Mouse (Mus musculus) testis, adult 2 months (tissue): ENCODE measurements around the gene Gripap1.
"Not testable (repeated sequence)": the region's sequence is repeated elsewhere in the genome, so short reads cannot be mapped to it uniquely, and the experiment has no call there.

Source experiments
- CTCF ChIP-seq: fragments of 200-500 bp; IDR thresholded peaks from 2 replicates; pipeline ENCODE4 v1.5.1; 2012; ENCODE audit warnings: low read depth, mild to moderate bottlenecking, inconsistent platforms, low read length, moderate library complexity; ENCODE audit not compliant: control insufficient read depth, insufficient read depth, insufficient replicate concordance
- POLR2A ChIP-seq: fragments of 200-500 bp; IDR thresholded peaks from 2 replicates; pipeline ENCODE4 v1.6.1; 2012; ENCODE audit warnings: low read depth, mild to moderate bottlenecking, inconsistent platforms, low read length, moderate library complexity; ENCODE audit not compliant: control insufficient read depth

DNA sequence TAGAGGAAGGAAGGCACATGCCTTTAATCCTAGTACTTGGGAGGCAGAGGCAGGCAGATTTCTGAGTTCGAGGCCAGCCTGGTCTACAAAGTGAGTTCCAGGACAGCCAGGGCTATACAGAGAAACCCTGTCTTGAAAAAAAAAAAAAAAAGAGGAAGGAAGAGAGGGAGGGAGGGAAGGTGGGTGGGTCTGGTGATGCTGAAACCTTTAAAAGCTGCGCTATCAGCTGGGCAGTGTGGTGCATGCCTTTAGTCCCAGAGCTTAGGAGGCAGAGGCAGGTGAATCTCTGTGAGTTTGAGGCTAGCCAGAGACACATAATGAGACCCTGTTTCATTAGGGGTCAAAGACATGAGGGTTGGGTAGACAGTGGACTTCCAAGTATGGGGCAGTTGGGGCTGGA, 12.6 kb downstream of the Gripap1 start:
- not testable (repeated sequence) for TF ChIP-seq CTCF, POLR2A
